Mouse (Mus musculus) limb, embryonic 15.5 days (tissue): ENCODE results near the gene Nsrp1. TPM values are rescaled to one million over a fixed set of nuclear protein-coding genes. Genes with fewer than 3 reads are reported as not detected.

ENCODE experiments used
- ATAC-seq: fragments of 200-750 bp; cut with Nextera tagmentation; 2 replicates; pipeline ENCODE4 v1.8.0; 2017; ENCODE audit warnings: low read depth, moderate TSS enrichment; ENCODE audit not compliant: insufficient number of reproducible peaks, low FRiP score, low TSS enrichment
- H3K27ac ChIP-seq: fragments of 300-500 bp; sonication (generic); 2 replicates; pipeline ENCODE4 v1.5.1; 2015; ENCODE audit warnings: moderate library complexity, mild to moderate bottlenecking, inconsistent platforms
- H3K27me3 ChIP-seq: fragments of 300-500 bp; sonication (generic); 2 replicates; pipeline ENCODE4 v1.6.1; 2015; ENCODE audit warnings: inconsistent platforms
- H3K36me3 ChIP-seq: fragments of 300-500 bp; sonication (generic); 2 replicates; pipeline ENCODE4 v1.6.1; 2015; ENCODE audit warnings: inconsistent platforms
- H3K4me1 ChIP-seq: fragments of 300-500 bp; sonication (generic); 2 replicates; pipeline ENCODE4 v1.6.1; 2015; ENCODE audit warnings: inconsistent platforms
- H3K4me2 ChIP-seq: fragments of 300-500 bp; sonication (generic); 2 replicates; pipeline ENCODE4 v1.6.1; 2015; ENCODE audit warnings: mild to moderate bottlenecking, inconsistent platforms
- H3K4me3 ChIP-seq: fragments of 300-500 bp; sonication (generic); 2 replicates; pipeline ENCODE4 v1.5.1; 2015; ENCODE audit warnings: mild to moderate bottlenecking, inconsistent platforms
- H3K9ac ChIP-seq: fragments of 300-500 bp; sonication (generic); 2 replicates; pipeline ENCODE4 v1.6.1; 2015; ENCODE audit warnings: inconsistent platforms
- H3K9me3 ChIP-seq: fragments of 300-500 bp; sonication (generic); 2 replicates; pipeline ENCODE4 v1.6.1; 2016; ENCODE audit warnings: inconsistent platforms
- WGBS: fragments of 180-500 bp; shearing (Covaris S2); methylation state at CpG from one replicate; pipeline ENCODE4 v1.1.7; 2015; 5-methylcytosine and 5-hydroxymethylcytosine counted together
- polyA plus RNA-seq: library from polyadenylated mRNA; unstranded; fragments of >200 nt; fragmentation: Nextera tagmentation; extraction: Ambion mirVana; gene quantifications from 2 replicates; pipeline ENCODE4 v1.2.1, GENCODE M21; 2015

The Nsrp1 gene
- polyA plus RNA-seq, 1 experiment from 2014 or later: 76.7 TPM

GRCm38 (mm10) chr11:77031151-77031934 is 46.9 kb downstream of the Nsrp1 start:
- ATAC-seq: no peak
- H3K27me3 ChIP-seq: no peaks in the 10 kb centered on the region
- no peaks in the 10 kb centered on the region for H3K36me3 ChIP-seq
- H3K9ac ChIP-seq: no peak overlapping the region
- H3K4me3 ChIP-seq: no peak overlapping the region
- 78% methylated on average over 14 of the region's 14 CpGs for WGBS
- no peaks in the 10 kb centered on the region for H3K9me3 ChIP-seq
- H3K4me2 ChIP-seq: no peak overlapping the region
- no peak overlapping the region for H3K27ac ChIP-seq
- no peaks in the 10 kb centered on the region for H3K4me1 ChIP-seq

GRCm38 (mm10) chr11:77028157-77028556 is 50.1 kb downstream of the Nsrp1 start:
- 86% methylated on average over 3 of the region's 3 CpGs for WGBS
- no peak overlapping the region for H3K4me2 ChIP-seq
- H3K9me3 ChIP-seq: no peaks in the 10 kb centered on the region
- no peak overlapping the region for H3K4me3 ChIP-seq
- H3K9ac ChIP-seq: no peak overlapping the region
- ATAC-seq: no peak
- H3K4me1 ChIP-seq: no peaks in the 10 kb centered on the region
- no peak overlapping the region for H3K27ac ChIP-seq
- H3K27me3 ChIP-seq: no peaks in the 10 kb centered on the region
- no peaks in the 10 kb centered on the region for H3K36me3 ChIP-seq

GRCm38 (mm10) chr11:77026559-77026958 is 51.7 kb downstream of the Nsrp1 start:
- 72% methylated on average over 3 of the region's 3 CpGs for WGBS
- ATAC-seq: no peak

DNA sequence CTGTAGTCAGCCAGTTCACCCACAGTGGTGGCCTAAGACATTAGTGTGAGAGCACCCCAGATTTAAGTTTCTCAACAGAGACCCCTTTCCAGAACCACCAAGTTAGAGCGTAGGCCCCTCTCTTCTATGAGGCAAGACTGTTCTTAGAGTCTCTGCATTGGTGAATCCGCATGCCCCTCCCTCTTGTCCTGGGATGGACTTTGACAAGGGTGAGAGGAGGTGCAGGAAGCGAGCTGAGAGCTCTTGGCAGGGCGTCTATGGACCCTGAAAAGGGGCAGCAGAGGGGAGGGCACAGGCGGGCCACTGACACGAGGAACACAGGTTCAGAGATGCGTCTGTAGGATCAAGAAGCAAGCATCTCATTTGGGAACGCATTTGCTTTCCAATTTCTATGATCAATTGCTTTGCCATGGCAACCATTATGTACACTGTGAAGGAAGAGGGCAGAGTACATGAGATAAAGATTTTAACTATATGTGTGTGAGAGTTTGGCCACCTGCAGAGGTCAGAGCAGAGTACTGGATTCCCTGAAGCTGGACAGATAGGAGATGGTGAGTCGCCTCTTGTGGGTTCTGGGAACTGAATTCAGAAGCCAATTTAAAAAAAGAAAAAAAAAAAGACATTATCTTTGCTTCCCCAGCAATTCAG is 56.4 kb downstream of the Nsrp1 start:
- Histone ChIP-seq H3K36me3 (no peaks in the 10 kb centered on the region), H3K27me3 (no peaks in the 10 kb centered on the region), H3K4me1 (no peaks in the 10 kb centered on the region), H3K9ac (no peak overlapping the region), H3K27ac (no peak overlapping the region), H3K4me3 (no peak overlapping the region), H3K9me3 (no peaks in the 10 kb centered on the region), H3K4me2 (no peak overlapping the region)
- ATAC-seq: no peak
- 83% methylated on average over 9 of the region's 9 CpGs for WGBS

More at GRCm38 (mm10) chr11:77026559-77026958, 51.7 kb downstream of the Nsrp1 start:
- no peak overlapping the region for H3K4me3 ChIP-seq
- H3K9ac ChIP-seq: no peak overlapping the region
- no peaks in the 10 kb centered on the region for H3K4me1 ChIP-seq
- no peaks in the 10 kb centered on the region for H3K9me3 ChIP-seq
- H3K27me3 ChIP-seq: no peaks in the 10 kb centered on the region
- no peak overlapping the region for H3K27ac ChIP-seq
- no peaks in the 10 kb centered on the region for H3K36me3 ChIP-seq
- no peak overlapping the region for H3K4me2 ChIP-seq

GRCm38 (mm10) chr11:77019539-77019938 is 58.7 kb downstream of the Nsrp1 start:
- no peak overlapping the region for H3K27ac ChIP-seq
- H3K4me1 ChIP-seq: no peaks in the 10 kb centered on the region
- no peak overlapping the region for H3K9ac ChIP-seq
- no peak overlapping the region for H3K4me3 ChIP-seq
- 74% methylated on average over 8 of the region's 8 CpGs for WGBS
- H3K9me3 ChIP-seq: no peaks in the 10 kb centered on the region
- ATAC-seq: no peak
- no peak overlapping the region for H3K4me2 ChIP-seq
- no peaks in the 10 kb centered on the region for H3K36me3 ChIP-seq
- no peaks in the 10 kb centered on the region for H3K27me3 ChIP-seq

DNA sequence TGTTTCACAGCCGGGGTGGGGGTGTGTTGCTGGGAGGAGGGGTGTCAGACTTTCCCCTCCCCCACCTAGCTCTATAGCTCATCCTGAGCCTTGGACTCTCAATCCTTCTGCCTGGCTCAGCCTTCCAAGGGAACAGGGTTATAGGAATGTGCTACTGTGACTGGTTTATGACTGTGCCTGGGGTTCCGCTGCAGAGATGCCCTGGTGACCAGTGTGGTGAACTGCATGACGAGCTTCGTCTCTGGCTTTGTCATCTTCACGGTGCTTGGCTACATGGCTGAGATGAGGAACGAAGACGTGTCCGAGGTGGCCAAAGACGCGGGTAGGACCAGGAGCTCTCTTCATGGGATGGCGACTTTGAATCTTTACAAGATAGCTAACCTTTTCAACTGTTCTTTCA is 60.2 kb downstream of the Nsrp1 start:
- no peak overlapping the region for H3K4me2 ChIP-seq
- no peak for ATAC-seq
- no peak overlapping the region for H3K27ac ChIP-seq
- H3K4me3 ChIP-seq: no peak overlapping the region
- H3K4me1 ChIP-seq: no peaks in the 10 kb centered on the region
- H3K9me3 ChIP-seq: no peaks in the 10 kb centered on the region
- H3K36me3 ChIP-seq: no peaks in the 10 kb centered on the region
- no peak overlapping the region for H3K9ac ChIP-seq
- 78% methylated on average over 11 of the region's 11 CpGs for WGBS
- no peaks in the 10 kb centered on the region for H3K27me3 ChIP-seq

DNA sequence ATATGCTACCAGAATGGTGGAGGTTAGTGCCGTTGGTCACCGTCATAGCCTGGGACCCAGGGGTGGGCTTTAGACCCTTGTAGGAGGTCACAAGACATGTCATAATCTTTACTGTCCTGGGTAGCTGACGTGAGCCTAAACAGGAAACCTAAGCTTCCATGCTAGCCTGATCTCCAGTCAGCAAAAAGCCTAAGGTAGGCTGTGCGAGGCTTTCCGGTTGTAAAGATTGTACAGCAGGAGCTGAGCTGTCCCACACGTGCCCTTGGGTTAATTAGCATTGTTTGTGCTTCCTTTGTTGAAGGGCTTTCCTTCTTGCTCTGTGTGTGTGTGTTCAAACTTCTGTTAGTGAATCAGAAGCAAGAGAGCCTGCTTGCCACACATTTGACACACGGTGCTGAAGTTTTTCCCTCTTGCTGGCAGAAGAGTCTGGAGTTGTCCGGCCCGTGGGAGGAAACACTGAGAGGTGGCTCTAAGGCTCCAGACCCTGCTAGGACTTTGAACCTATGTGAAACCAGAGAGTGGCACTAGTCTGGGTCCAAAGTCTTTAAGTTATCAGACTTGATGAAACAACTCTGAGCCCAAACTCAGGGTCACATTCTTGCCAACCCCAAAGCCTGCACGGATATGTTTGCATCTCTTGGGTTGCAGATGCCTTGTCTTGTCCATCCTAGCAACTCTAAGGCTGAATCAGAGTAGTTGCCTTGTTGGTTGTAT is 67.3 kb downstream of the Nsrp1 start:
- ATAC-seq: no peak
- H3K27ac ChIP-seq: no peak overlapping the region
- H3K4me3 ChIP-seq: no peak overlapping the region
- no peak overlapping the region for H3K9ac ChIP-seq
- no peaks in the 10 kb centered on the region for H3K36me3 ChIP-seq
- no peaks in the 10 kb centered on the region for H3K9me3 ChIP-seq
- no peaks in the 10 kb centered on the region for H3K27me3 ChIP-seq
- no peak overlapping the region for H3K4me2 ChIP-seq
- WGBS: 72% methylated on average over 10 of the region's 10 CpGs
- H3K4me1 ChIP-seq: 0 out of 2 replicates have a peak, but pooled peaks cover 6% of the 10 kb centered on the region

DNA sequence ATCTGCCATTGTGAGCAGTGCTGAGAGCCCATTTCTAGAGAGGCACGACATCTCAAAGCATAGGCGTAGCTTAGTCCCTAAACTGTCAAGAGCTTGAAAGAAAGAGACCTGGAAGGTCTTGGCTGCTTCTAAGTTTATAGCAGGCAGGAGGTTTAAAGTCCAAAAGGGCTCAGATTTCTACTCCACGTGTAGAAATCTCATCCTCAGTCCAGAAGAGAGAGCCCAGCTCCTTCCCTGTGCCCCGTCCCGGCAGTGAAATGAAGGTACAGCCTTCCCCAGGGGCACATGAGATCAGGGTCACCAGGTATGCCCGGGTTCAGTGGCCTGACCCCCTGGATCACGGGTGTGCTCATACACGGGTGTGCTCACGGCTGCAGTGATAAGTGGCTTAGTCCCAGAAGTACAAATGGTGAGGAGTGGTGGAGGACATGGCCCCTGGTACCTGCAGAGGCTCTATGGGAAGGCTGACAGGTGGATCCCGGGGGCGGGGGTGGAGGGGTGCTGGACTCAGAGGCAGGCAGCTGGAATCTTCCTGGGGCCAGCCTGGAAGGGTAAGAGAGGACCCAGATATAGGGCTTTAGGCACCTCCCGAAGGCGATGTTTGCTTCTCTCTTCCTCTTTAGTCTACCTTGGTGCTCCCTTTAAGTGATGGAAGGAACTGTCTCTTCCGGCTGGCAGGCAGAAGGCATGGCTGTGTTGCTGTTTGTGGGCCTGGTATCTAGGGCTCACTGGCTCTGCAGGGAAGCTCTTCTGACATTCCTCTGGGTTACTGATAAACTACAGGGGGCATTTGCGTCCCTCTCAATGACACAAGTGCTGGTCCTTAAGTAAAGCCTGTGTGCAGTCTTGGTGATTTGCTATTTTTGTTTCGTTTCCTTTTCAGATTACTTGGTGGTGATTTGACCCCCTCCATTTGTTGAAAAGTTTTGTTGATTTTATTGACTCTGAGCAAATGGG is 68.9 kb downstream of the Nsrp1 start:
- WGBS: 72% methylated on average over 16 of the region's 16 CpGs
- no peaks in the 10 kb centered on the region for H3K36me3 ChIP-seq
- no peak overlapping the region for H3K4me2 ChIP-seq
- 0 out of 2 replicates have a peak, but pooled peaks cover 6% of the 10 kb centered on the region for H3K4me1 ChIP-seq
- H3K27me3 ChIP-seq: no peaks in the 10 kb centered on the region
- no peak overlapping the region for H3K27ac ChIP-seq
- H3K4me3 ChIP-seq: no peak overlapping the region
- ATAC-seq: no peak
- H3K9me3 ChIP-seq: no peaks in the 10 kb centered on the region
- no peak overlapping the region for H3K9ac ChIP-seq

GRCm38 (mm10) chr11:77006616-77007015 is 71.6 kb downstream of the Nsrp1 start:
- Histone ChIP-seq H3K4me1 (0 out of 2 replicates have a peak, but pooled peaks cover 6% of the 10 kb centered on the region), H3K27me3 (peaks cover 2% of the 10 kb centered on the region; the same call in 1 of the 2 replicates), H3K9me3 (no peaks in the 10 kb centered on the region), H3K27ac (no peak overlapping the region), H3K36me3 (no peaks in the 10 kb centered on the region), H3K9ac (no peak overlapping the region), H3K4me3 (no peak overlapping the region), H3K4me2 (no peak overlapping the region)
- WGBS: 23% methylated on average over 6 of the region's 6 CpGs
- no peak for ATAC-seq

DNA sequence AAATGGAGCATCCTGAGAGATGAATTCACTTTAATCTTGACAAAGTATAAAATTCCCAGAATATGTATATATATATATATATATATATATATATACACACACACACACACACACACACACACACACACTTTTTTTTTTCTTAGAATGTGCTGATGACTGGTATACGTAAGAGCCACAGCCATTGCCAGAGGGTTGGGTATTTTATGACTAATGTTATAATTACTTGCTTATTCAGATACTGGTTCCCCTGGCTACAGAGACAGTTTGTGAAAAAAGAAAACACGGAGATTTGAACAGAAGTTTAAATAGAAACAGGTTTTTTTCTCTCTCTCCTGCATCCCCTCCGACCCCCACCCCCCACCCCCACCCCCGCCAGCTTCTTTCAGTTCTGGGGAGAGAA is 72.4 kb downstream of the Nsrp1 start:
- H3K27me3 ChIP-seq: peaks cover 9% of the 10 kb centered on the region; the same call in 1 of the 2 replicates
- H3K36me3 ChIP-seq: no peaks in the 10 kb centered on the region
- H3K27ac ChIP-seq: no peak overlapping the region
- H3K9me3 ChIP-seq: no peaks in the 10 kb centered on the region
- ATAC-seq: no peak
- WGBS: 32% methylated on average over 4 of the region's 4 CpGs
- no peak overlapping the region for H3K4me3 ChIP-seq
- H3K9ac ChIP-seq: no peak overlapping the region
- no peak overlapping the region for H3K4me2 ChIP-seq
- 0 out of 2 replicates have a peak, but pooled peaks cover 6% of the 10 kb centered on the region for H3K4me1 ChIP-seq

GRCm38 (mm10) chr11:77002361-77002760 is 75.9 kb downstream of the Nsrp1 start:
- peaks cover 42% of the 10 kb centered on the region for H3K27me3 ChIP-seq
- 50% methylated on average over 1 of the region's 1 CpGs for WGBS
- H3K4me1 ChIP-seq: peaks cover 21% of the 10 kb centered on the region
- no peak overlapping the region for H3K4me3 ChIP-seq
- no peak overlapping the region for H3K9ac ChIP-seq
- no peaks in the 10 kb centered on the region for H3K36me3 ChIP-seq
- H3K27ac ChIP-seq: no peak overlapping the region
- no peak overlapping the region for H3K4me2 ChIP-seq
- no peak for ATAC-seq
- H3K9me3 ChIP-seq: no peaks in the 10 kb centered on the region
